Mouse (Mus musculus) olfactory bulb, adult 2 months (tissue): ENCODE data around the gene Lhx1.

ENCODE experiments used
- CTCF ChIP-seq: fragments of 200-500 bp; IDR thresholded peaks from 2 replicates; pipeline ENCODE4 v1.5.1; 2012; ENCODE audit warnings: low read depth, mild to moderate bottlenecking, low read length, moderate library complexity; ENCODE audit not compliant: insufficient read depth
- POLR2A ChIP-seq: fragments of 200-500 bp; IDR thresholded peaks from 2 replicates; pipeline ENCODE4 v1.6.1; 2012; ENCODE audit warnings: mild to moderate bottlenecking, low read depth, low read length, moderate library complexity; ENCODE audit not compliant: insufficient read depth

GRCm38 (mm10) chr11:84476641-84477040, 48.7 kb downstream of the Lhx1 start:
- TF ChIP-seq POLR2A (no peak), CTCF (no peak)
